Mouse (Mus musculus) cerebellum, adult 11 months (tissue): ENCODE data around the gene Adamts17.

Source experiments
- DNase-seq: peaks from one replicate; pipeline ENCODE4 v3.0.0; 2022

Gene Adamts17

DNA sequence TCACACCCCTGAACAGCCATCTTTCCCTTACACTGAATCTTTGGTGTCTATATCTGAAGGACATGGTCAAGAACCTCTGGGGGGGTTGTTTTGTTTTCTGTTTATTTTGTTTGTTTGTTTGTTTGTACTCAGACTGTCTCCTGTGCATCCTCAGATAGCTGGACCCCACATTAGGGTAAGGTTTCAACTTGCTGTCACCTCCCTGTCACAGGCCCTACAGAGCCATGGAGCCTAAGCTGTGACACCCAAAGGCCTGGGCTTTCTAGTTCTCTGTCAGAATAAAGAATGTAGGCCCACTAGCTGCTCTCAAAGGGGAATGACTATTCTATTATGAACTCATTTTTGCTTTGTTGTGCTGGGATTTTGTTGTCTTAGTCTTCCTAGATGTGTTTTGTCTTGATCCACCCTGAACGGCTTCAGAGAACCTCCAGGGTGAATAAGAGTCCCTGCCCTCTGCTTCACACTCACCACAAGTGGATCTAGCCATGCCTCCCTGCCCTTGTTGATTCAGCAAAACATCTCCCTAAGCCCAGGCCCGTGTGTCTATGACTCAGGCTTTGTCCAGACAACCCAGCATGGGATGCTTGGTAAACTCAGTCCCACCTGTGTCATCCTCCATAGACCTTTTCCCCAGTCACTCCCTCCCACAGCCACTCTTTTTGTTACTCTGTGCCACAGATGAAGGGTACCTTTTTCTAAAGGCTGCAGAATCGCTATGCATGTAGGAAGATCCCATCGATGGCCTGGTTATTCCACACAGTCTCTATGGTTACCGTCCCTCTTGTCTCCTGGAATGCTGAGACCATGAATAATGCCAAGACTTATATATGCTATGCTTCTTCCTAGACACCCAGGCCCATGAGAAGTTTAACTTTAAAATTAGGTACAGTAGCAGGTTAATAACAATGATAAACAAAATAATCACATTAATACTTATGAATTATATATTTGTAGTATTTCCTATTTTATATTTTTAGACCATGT, 197.3 kb downstream of the Adamts17 start:
- DNase-seq: no peak

DNA sequence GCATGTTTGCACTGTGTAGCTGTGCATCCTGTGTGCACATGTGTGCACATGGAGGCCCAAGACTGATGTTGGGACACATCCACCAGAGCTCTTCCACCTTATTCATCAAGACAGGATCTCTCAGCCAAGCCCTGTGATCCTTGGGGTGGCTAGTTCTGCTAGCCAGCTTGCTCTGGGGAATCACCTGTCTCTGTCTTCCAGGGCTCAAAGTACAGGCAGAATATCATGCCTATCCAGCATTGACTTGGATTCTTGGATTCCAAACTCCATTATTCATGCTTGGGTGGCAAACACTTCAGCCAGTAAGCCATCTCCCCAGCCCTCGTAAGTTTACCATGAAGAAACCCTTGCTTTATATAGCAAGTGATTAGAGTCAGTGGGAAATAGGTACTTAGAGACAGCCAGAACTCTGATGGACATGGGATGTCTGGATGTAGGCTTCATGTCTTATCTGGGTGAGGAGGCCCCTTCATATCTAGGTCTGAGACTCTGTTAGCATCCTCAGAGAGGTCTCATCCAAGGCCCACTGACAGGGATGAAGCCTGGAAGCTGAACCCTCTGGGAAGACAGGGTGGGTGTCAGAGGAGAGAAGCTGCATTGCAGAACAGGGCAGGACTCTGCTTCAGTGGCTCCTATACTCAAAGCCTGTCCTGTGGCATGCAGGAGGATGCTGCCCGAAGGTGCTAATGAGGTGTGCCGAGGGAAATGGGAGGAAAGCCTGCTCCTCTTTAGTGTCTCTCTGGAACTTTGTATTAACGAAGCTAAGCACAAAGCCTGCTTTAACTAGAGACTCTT, 198.4 kb downstream of the Adamts17 start:
- DNase-seq: no peak

DNA sequence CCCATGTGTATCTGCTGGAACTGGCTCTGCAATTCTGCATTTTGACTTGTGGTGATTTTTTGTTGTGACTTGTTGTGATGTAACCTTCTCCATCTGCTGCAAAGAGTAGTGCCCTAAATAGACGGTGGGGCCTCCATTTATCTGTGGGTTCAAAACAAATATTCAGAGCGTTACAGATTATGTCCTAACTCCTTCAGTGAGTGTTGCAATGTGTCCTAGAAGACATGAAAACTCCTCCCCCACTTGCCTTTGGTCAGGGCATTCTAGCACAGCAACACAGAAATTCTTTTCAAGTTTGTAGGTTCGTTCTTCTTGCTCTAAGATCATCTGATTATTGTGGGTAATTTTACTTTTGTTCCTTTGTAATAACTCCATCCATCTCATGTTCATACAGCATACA, 199.6 kb downstream of the Adamts17 start:
- DNase-seq: no peak

DNA sequence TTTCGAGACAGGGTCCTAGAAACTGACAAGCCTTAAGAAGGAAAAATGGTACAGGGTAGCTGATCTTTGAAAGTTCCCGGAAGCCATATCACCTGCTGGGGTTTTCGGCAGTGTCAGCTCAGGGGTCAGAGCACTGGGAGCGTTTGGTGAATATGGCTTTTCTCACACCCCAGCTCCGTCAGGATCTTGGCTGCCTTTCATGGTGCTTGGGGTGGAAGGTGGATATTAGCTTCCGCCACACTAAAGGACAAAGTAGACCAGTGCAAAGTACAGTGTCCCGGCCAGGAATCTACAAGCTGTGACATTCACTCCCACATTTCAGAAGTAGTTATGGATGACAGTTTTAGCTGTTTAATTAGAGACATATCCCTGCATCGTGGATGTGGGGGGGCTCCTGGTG, 200.3 kb downstream of the Adamts17 start:
- DNase-seq: no peak

DNA sequence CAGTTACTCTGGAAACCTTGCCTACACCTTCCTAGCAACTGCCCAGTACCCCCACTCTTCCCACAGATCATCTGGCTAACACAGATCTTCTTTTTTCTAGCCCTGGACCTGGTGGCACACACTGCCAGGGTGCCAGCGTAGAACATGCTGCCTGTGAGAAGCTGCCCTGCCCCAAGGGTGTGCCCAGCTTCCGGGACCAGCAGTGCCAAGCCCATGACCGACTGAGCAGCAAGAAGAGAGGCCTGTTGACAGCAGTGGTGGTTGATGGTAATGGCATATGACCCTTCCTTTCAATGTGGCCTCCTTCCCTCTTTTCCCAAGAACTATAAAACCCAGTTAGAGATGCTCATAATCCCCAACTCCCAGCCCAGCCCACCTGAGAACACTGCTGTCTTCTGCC, 202.2 kb downstream of the Adamts17 start:
- no peak for DNase-seq

DNA sequence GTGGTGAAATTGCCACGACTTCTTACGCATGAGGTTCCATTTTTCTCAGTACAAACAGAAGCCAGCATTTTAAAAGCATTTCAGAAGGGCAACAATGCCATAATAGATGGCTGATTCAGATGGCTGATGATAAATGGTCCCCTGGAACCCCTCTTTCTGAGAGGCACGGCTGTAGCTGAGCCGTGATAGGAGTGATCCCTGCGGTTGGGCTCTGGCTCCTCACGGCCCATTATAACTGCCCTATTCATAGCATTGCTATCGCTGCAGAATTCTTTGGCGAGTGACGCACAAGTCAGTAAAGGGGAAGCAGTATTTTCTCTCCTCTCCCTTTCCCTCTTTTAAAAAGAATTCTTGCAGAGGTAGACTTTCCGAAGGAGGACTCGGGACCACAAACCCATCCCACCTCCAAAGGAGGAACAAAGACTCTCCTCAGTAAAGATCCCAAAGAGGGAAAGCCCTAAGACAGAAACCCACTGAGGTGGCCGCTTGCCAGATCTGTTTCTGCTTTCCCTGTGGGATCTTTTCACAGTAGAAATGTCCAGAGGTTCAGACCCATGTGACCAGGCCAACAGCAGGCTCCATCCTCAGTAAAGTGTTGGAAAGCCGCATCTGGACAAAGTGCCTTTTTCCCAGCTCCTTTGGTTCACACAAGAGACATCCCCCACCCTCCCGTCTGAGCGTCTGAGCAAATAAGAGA, 204.7 kb downstream of the Adamts17 start:
- DNase-seq: no peak

DNA sequence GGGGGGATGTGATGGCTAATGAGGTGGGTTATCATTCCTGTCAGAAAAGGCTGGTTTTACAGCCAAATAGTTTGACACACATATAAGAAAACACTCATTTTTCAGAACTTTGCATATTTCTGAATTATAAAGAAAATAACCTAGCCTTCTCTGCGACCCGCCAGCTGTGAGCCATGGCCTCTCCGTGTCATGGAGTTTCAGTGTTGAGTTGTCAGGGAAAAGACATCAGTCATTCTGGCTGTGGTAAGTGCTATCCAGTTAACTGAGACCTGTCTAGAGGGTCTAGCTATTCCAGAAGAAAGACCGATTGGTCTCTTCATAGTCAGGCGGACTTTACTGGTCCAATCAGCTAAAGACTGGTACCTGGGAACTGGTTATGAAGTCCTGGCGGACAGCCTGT, 205.7 kb downstream of the Adamts17 start:
- no peak for DNase-seq

DNA sequence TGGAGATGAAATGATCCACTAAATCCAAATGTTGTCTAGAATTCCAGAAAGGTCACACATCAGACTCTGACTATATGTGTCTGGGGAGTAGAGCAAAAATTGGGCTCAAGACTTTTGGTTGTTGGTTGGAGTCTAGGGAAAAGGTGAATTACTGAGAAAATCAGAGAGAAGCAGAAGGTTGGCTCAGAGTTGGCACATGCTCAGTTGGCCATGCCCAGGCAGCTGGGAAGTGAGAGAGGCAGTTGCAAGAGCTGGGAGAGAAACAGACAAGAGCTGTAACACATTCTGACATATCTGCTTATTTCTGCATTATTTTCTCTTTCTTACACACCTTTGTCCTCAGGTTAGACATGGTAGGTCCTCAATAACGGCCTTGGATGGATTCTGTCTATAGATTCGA, 209.7 kb downstream of the Adamts17 start:
- DNase-seq: no peak

DNA sequence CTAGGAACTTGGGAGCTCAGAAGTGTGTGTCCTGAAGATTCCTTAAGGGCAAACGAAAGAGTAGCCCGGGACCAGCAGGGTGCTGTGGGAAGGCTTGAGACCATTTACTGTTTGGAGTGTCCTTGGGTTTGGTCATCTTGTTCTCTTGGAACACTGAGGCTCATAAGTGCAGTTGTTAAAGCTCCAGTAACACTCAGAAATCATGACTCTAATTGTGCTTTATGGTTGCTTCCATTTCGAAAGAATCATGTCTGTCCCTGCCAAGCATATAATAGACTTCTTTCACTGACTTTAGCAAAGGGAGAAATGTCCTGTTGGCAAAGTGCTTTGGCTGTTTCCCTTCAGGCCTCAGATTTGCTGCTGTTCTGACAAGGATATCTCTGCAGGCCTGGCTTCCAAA, 210.9 kb downstream of the Adamts17 start:
- no peak for DNase-seq

DNA sequence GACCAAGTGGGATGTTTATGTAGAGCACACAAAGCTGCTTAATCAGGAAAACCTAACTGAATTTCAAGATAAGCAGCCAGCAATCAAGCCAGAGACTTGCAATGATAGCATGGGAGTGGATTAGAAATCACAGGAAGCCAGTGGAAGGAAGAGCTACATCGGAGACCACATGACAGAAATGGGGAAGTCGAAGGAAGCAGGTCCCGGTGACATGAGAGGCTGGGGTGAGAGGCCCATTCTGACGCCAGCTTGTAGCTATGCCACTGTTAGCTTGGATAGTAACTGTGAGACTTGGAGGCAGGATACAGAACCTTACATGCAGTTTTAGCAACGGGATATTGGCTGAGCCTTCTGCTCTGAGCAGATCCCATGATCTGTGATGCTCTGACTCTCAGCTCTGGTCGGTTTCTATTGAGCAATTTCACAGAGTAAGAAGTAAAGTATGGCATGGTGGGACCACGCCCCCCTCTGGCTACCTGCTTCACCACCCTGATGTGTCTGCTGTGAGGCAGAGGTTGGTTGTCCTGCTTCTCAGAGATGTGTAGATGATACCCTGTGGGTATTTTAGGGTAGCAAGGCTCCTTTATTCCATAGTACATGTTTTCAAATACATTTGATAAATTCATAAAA, 211.7 kb downstream of the Adamts17 start:
- DNase-seq: no peak

DNA sequence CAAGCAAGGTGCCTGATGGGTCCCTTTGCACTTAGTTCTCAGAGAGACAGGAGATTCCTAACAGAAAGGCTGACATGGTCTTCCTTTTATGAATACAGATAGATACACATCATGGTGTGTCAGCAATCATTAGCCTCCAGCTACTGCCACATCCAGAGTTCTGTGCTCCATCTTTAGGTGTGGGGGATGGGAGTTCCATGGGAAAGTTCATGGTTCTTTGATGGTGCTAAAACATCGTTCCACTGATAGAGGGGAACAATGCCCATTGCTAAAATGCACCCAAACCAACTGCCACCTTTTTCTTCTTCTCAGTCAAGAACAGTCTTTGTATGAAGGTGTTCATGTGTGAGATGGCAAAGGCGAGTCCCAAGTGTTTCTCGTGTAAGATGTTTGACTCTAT, 215.3 kb downstream of the Adamts17 start:
- DNase-seq: peak; percentile 24

DNA sequence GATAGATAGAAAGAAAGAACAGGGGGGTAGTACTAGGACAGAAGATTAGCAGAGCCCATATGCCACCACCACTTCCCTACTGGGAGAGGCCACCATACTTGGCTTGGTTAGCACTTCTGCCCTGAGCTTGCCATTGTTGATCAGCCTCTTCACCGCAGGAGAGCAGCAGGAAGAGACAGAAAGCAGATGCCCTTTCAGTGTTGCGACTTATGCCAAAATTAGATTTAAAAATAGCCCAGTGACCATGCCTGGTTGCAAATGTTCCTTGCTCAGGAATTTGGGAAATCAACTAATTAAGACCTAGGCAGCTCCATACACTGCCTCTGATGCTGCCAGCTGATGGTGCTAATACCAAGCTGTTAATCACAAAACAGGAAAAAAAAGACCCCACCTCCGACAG, 216.0 kb downstream of the Adamts17 start:
- peak; percentile 89 for DNase-seq

DNA sequence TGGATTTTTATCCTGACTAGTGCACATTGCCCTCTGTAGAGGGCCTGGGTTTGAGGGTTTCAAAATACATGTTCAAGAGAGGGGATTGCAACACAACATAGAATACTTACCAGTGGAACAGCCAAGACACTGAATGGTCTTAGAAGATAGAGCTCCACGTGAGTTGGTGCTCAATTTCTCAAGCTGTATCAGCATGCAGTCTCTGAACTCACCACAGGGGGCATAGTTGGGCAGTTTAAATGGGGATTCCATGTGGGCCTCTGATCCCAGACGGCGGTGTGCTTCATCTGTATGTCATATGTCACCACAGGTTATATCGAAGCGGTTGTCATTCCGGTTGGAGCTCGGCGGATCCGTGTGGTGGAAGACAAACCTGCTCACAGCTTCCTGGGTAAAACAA, 222.2 kb downstream of the Adamts17 start:
- peak; percentile 29 for DNase-seq

DNA sequence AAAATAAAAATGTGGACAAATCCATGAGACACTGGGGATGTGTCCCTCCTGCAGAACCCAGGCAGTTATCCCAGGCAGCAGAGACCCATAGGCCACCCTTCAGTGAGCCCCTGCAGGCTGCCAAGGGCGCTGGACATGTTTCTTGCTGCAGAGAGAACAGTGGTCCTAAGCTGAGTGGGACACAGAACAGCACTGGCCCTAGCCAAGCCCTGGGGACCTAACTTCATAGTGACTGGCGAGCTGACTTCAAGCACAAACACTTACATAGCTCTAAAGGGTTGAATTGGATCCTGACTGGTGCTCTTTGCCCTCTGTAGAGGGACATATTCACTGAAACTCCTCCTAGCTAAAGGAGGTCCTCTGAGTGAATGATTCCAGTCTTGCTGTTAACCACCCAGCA, 223.0 kb downstream of the Adamts17 start:
- DNase-seq: no peak

DNA sequence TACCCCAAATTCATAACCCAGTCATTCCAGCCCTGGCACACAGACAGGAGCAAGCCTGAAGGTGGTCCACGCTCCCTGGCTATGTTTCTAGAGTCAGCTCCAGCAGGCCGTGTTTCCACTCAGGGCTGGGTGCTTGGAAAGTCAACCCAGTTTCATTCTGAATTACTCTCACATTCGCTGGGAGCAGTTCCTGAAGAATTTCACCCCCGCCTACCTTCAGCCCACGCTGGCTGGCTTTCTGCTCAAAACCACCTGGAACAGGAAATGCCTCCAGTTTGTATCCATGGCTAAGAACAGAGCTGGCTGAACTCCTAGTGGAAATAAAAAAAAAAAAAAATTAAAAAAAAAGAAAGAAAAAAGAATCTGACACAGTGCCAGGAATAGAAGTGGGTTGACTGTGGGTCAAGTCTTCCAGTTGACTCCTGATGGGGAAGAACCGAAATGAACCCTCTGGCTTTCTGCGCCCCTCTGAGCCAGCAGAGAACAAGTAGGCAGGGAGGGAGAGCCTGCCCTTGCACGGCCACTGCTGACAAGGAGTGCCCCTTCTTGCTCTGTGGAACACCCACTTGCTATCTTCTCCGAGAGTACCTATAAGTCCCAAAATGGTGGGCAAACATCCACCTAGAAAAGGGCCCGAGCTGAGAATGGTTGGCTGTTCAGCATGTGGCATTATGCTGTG, 225.2 kb downstream of the Adamts17 start:
- DNase-seq: no peak

DNA sequence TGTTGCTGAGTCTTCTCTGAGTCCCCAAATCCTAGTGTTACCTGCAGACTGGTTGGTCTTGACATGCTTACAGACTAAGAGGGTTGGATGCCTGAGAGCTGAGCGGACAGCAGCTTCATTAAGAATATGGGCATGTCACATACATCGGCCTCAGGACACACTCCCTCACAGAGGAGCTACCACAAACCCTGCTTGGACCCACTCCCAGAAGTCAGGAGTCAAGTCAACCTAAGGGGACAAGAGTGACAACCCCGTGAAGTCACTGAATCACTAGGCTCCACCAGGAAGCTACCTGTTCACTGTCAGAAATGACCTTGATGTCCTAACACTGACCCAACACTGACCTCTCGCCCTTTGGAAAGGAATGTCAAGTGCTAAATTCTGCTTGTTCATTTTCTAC, 226.1 kb downstream of the Adamts17 start:
- no peak for DNase-seq

DNA sequence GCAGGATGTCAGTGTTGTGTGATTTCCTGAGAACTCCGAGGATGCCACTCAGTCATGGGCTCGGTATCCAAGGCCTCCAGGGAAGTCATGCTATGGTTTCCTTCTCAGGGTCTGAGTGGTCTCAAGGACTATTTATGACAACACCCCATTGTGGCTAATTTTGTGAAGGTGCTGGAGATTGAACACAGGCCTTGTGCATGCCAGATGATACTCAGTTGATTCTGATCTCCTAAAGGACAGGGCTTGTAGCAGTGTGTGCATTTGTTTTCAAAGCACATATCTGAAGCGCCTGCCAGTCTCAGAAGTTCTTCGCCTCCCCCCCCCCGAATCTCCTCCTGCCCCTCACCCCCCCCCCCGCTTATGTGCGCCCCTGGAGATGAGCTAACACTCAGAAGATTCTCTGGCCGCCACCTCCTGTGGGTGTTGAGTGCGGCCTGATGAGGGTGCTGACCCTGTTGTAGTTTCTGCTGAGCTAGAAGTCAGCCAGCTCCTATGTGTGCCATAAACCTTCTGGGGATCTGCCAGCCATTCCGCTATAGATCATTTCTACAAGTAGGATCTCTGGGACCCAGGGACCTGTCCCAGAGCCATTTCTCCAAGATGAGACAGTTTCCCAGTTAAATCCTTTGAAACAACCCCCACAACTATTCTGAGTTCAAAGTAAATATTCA, 232.6 kb downstream of the Adamts17 start:
- no peak for DNase-seq

DNA sequence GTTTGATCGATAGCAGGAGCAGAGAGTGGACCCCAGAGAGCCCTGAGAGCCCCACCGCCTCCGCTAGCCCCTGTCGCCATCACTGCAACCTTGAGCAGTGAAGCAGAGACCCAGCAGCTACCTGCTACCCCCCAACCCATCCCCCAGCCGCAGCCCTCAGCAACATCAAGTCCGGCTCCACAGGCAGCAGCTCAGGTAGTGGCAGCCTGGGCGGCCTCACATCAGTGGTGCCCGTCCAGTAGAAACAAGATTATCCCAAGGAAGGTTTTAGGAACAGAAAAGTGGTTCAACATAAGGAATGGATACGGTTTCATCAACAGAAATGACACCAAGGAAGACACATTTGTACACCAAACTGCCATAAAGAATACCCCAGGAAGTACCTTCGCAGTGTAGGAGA, 243.2 kb downstream of the Adamts17 start:
- no peak for DNase-seq

DNA sequence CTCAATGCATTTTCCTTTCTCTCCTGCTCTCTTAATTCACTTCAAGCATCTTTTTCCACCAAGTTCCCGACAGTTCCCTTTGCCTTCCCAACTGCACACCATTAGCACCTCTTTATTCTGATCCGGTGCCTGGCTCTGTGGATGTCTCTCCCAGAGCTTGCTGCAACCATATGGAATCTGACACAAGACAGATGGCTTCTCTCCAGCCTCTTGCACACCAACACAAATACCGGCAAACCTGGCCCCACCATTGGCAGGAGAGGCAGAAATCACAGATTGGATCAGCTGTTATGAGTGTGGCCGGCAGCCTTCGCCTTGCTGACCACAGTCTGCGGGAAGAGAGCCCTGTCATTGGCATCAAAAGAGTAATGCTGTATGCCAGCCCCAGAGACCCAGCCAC, 248.2 kb downstream of the Adamts17 start:
- peak; percentile 84 for DNase-seq

DNA sequence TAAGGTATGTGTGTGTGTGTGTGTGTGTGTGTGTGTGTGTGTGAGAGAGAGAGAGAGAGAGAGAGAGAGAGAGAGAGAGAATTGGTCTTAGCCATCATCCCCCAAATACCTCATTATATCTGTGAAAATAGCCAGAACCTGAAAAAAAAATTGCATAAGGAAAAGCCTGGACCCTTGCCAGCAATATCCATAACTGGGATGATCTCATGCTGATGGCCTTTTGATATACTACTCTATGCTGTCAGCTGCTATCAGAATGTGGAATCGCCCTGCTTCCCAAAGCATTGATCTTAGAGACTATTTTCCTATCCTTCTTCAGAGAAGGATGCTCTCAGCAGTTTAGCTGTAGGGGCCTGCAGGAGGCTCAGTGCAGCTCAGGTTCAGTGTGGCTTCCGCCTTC, 257.6 kb downstream of the Adamts17 start:
- DNase-seq: no peak

DNA sequence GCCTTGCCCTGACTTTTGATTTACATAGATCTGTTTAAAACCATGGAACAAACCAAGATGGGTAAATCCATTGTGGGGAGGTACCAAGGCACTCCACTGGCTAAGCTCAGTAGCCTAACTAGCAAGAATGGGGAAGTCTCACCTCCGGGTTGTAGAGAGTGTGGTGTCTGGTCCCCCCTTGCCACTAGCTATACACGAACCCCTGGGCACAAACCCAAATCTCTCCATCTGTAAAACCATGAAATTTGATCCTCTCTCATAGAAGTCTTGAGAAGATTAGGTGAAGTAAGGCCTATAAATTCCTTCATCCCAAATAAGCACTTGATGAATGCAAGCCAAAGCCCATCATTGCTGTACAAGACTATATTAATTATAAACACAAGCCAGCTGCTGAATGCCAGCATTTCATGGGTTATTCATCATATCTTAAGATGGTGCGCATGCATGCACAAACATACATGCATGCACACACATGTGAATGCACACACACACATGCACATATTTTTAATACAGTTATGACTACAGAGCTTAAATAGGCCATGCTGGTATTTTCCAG, 262.0 kb downstream of the Adamts17 start:
- no peak for DNase-seq
